Mouse (Mus musculus): ENCODE measurements around the gene Ntrk2. TPM values are rescaled to one million over a fixed set of nuclear protein-coding genes. Genes with fewer than 3 reads are reported as not detected.

The Ntrk2 gene
- polyA plus RNA-seq, 2 experiments = 0.04 to 0.07 TPM

DNA sequence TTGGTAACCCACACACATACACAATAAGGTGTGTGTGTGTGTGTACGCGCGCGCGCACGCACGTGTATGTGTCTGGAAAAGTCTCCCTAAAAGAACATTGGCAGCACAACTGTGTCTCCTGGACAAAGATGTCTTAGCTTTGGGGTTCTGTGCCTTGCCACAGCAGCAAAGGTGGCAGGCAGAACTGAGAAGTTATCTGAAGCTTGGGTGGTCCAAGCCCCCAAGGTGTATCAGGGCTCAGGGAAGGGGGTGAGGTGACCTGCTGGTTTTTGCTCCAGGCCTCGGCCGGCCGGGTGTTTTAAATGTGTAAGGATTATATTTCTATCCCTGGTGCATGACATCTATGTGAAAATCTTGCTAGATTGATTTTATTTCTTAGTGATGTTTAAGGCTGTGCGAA is 536 bp upstream of the Ntrk2 start:
- no peak overlapping the region for H3K9ac ChIP-seq (replicated peaks)
- H3K4me3 ChIP-seq (ENCODE audit: insufficient read depth in 1 of 2, low read depth in 2 of 2, low read length in 2 of 2) = no peak overlapping the region
- H3K9me3 ChIP-seq (ENCODE audit: control insufficient read depth, low read length) = no peaks in the 10 kb centered on the region
- no peaks in the 10 kb centered on the region for H3K36me3 ChIP-seq (replicated peaks; ENCODE audit: control insufficient read depth, insufficient read depth, low read depth)
- no peaks in the 10 kb centered on the region for H3K4me1 ChIP-seq (replicated peaks; ENCODE audit: control insufficient read depth in 2 of 2, insufficient read depth in 2 of 2, low read length in 1 of 2)
- peaks cover 30% of the 10 kb centered on the region for H3K27me3 ChIP-seq (ENCODE audit: control insufficient read depth, insufficient read depth, low read length)
- ATAC-seq (ENCODE audit: insufficient read depth) = no peak
- no peak for TF ChIP-seq CTCF (IDR thresholded peaks at IDR 0.05; ENCODE audit: low read depth)
- no peak for TF ChIP-seq EP300 (IDR thresholded peaks at IDR 0.05; ENCODE audit: low read depth)
- no peak overlapping the region for H3K4me2 ChIP-seq (ENCODE audit: low read depth)
- H3K27ac ChIP-seq = no peak overlapping the region
- WGBS (ENCODE audit: insufficient replicate concordance) = 73% methylated on average over 11 of the region's 11 CpGs
- no peak for DNase-seq (ENCODE audit: low read depth in 3 of 3, low spot score in 3 of 3)

GRCm38 (mm10) chr13:58806896-58807628 is 693 bp downstream of the Ntrk2 start:
- Histone ChIP-seq H3K36me3 (replicated peaks; ENCODE audit: control insufficient read depth, insufficient read depth, low read depth) (no peaks in the 10 kb centered on the region), H3K27me3 (ENCODE audit: control insufficient read depth, insufficient read depth, low read length) (peaks cover 30% of the 10 kb centered on the region), H3K4me3 (ENCODE audit: insufficient read depth in 1 of 2, low read depth in 2 of 2, low read length in 2 of 2) (peak overlapping the region in 1 of 2 experiments; percentile 25; a peak in 2 of 4 replicates), H3K4me1 (replicated peaks; ENCODE audit: control insufficient read depth in 2 of 2, insufficient read depth in 2 of 2, low read length in 1 of 2) (no peaks in the 10 kb centered on the region), H3K4me2 (ENCODE audit: low read depth) (peak overlapping the region; percentile 49), H3K27ac (no peak overlapping the region), H3K9ac (replicated peaks) (no peak overlapping the region), H3K9me3 (ENCODE audit: control insufficient read depth, low read length) (no peaks in the 10 kb centered on the region)
- ATAC-seq (ENCODE audit: insufficient read depth) (no peak), DNase-seq (ENCODE audit: low read depth in 3 of 3, low spot score in 3 of 3) (no peak)
- 2% methylated on average over 34 of the region's 34 CpGs for WGBS (ENCODE audit: insufficient replicate concordance)
- TF ChIP-seq EP300 (IDR thresholded peaks at IDR 0.05; ENCODE audit: low read depth) (no peak), CTCF (IDR thresholded peaks at IDR 0.05; ENCODE audit: low read depth) (no peak)

- Histone ChIP-seq H3K4me1 (replicated peaks; ENCODE audit: control insufficient read depth in 2 of 2, insufficient read depth in 2 of 2, low read length in 1 of 2) (no peaks in the 10 kb centered on the region), H3K9ac (replicated peaks) (no peak overlapping the region), H3K36me3 (replicated peaks; ENCODE audit: control insufficient read depth, insufficient read depth, low read depth) (no peaks in the 10 kb centered on the region), H3K9me3 (ENCODE audit: control insufficient read depth, low read length) (no peaks in the 10 kb centered on the region), H3K27ac (no peak overlapping the region), H3K4me2 (ENCODE audit: low read depth) (peak overlapping the region; percentile 49), H3K27me3 (ENCODE audit: control insufficient read depth, insufficient read depth, low read length) (peaks cover 30% of the 10 kb centered on the region), H3K4me3 (ENCODE audit: insufficient read depth in 1 of 2, low read depth in 2 of 2, low read length in 2 of 2) (peak overlapping the region in 1 of 2 experiments; percentile 23; a peak in 3 of 4 replicates)
- TF ChIP-seq CTCF (IDR thresholded peaks at IDR 0.05; ENCODE audit: low read depth) (no peak), EP300 (IDR thresholded peaks at IDR 0.05; ENCODE audit: low read depth) (no peak)
- under 1% methylated on average over 46 of the region's 50 CpGs for WGBS (ENCODE audit: insufficient replicate concordance)
- ATAC-seq (ENCODE audit: insufficient read depth) = no peak
- no peak for DNase-seq (ENCODE audit: low read depth in 3 of 3, low spot score in 3 of 3)
Observed at GRCm38 (mm10) chr13:58807629-58808363, 1.4 kb downstream of the Ntrk2 start.

- no peak overlapping the region for H3K4me2 ChIP-seq (ENCODE audit: low read depth)
- no peak overlapping the region for H3K9ac ChIP-seq (replicated peaks)
- H3K4me3 ChIP-seq (ENCODE audit: insufficient read depth in 1 of 2, low read depth in 2 of 2, low read length in 2 of 2) = no peak overlapping the region
- 4% methylated on average over 32 of the region's 32 CpGs for WGBS (ENCODE audit: insufficient replicate concordance)
- no peaks in the 10 kb centered on the region for H3K36me3 ChIP-seq (replicated peaks; ENCODE audit: control insufficient read depth, insufficient read depth, low read depth)
- ATAC-seq (ENCODE audit: insufficient read depth) (no peak), DNase-seq (ENCODE audit: low read depth in 3 of 3, low spot score in 3 of 3) (no peak)
- peaks cover 30% of the 10 kb centered on the region for H3K27me3 ChIP-seq (ENCODE audit: control insufficient read depth, insufficient read depth, low read length)
- H3K27ac ChIP-seq = no peak overlapping the region
- no peaks in the 10 kb centered on the region for H3K4me1 ChIP-seq (replicated peaks; ENCODE audit: control insufficient read depth in 2 of 2, insufficient read depth in 2 of 2, low read length in 1 of 2)
- H3K9me3 ChIP-seq (ENCODE audit: control insufficient read depth, low read length) = no peaks in the 10 kb centered on the region
- no peak for TF ChIP-seq EP300 (IDR thresholded peaks at IDR 0.05; ENCODE audit: low read depth)
- TF ChIP-seq CTCF (IDR thresholded peaks at IDR 0.05; ENCODE audit: low read depth) = no peak
Observed at GRCm38 (mm10) chr13:58808381-58808821, 2.0 kb downstream of the Ntrk2 start.

DNA sequence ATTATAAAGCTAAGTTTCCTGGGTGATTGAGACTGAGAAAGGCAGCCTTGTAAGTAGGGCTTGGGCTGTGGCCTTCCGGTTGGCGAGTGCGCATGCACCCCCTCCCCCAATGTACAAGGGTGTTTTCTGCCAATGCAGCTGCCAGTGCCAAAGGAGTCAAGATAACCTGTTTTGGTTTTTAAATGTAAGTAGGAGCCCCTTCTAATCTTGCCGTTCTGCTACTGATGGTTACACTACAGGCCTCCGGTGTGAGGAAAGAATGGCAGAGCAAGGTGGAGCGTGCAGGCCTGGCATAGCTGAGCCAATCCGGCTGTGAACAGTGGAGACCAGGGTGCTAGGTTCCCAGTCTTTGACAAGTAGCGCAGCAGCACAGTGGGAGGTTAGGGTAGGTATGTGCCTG is 3.6 kb downstream of the Ntrk2 start:
- WGBS (ENCODE audit: insufficient replicate concordance) = 69% methylated on average over 8 of the region's 8 CpGs
- H3K4me2 ChIP-seq (ENCODE audit: low read depth) = no peak overlapping the region

More for the DNA sequence above, 3.6 kb downstream of the Ntrk2 start:
- Histone ChIP-seq H3K27ac (no peak overlapping the region), H3K4me3 (ENCODE audit: insufficient read depth in 1 of 2, low read depth in 2 of 2, low read length in 2 of 2) (no peak overlapping the region), H3K36me3 (replicated peaks; ENCODE audit: control insufficient read depth, insufficient read depth, low read depth) (no peaks in the 10 kb centered on the region), H3K4me1 (replicated peaks; ENCODE audit: control insufficient read depth in 2 of 2, insufficient read depth in 2 of 2, low read length in 1 of 2) (no peaks in the 10 kb centered on the region), H3K27me3 (ENCODE audit: control insufficient read depth, insufficient read depth, low read length) (peaks cover 30% of the 10 kb centered on the region), H3K9ac (replicated peaks) (no peak overlapping the region), H3K9me3 (ENCODE audit: control insufficient read depth, low read length) (no peaks in the 10 kb centered on the region)
- TF ChIP-seq EP300 (IDR thresholded peaks at IDR 0.05; ENCODE audit: low read depth) (no peak), CTCF (IDR thresholded peaks at IDR 0.05; ENCODE audit: low read depth) (no peak)
- ATAC-seq (ENCODE audit: insufficient read depth) = no peak
- DNase-seq (ENCODE audit: low read depth in 3 of 3, low spot score in 3 of 3) = no peak
